Mouse (Mus musculus): ENCODE data around the gene Plcb3. TPM values are rescaled to one million over a fixed set of nuclear protein-coding genes. Genes with fewer than 3 reads are reported as not detected.
A peak's percentile ranks its signal among the peaks of the same experiment; 100 is the strongest.

Gene Plcb3
- total and polyA plus RNA-seq, 2 experiments from 2014 or later: 10.0 to 12.8 TPM

DNA sequence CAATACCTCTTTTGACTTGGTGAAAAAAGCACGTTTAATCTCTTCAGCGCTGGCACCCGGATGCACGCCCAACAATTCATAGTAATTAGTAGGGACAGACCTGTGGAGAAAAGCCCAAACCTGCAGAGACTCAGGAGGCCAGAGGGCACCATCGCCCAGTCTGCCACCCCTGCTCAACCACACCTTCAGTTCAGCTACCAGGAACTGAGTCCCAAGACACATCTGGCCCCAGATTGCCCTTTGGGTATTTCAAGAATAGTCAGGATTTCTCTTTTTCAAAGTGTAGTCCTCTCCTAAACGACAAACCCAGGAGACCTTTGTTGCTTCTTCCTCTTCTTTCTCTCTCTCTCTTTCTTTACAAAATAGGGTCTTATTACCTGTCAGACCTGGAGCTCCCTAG lies 14.4 kb upstream of the Plcb3 start:
- H3K4me3 ChIP-seq (ENCODE audit: low read depth, low read length): no peak overlapping the region
- H3K36me3 ChIP-seq (ENCODE audit: insufficient read depth): no peaks in the 10 kb centered on the region
- H3K4me1 ChIP-seq (ENCODE audit: insufficient read depth): peaks cover 19% of the 10 kb centered on the region
- DNase-seq (no peak), ATAC-seq (no peak)
- H3K9me3 ChIP-seq (ENCODE audit: low read length): no peaks in the 10 kb centered on the region
- H3K4me2 ChIP-seq (ENCODE audit: low read depth): no peak overlapping the region
- H3K27me3 ChIP-seq (ENCODE audit: insufficient read depth, low read length): no peaks in the 10 kb centered on the region
- H3K27ac ChIP-seq (ENCODE audit: low read depth, low read length): no peak overlapping the region
- WGBS: 88% methylated on average over 6 of the region's 6 CpGs
- no peak for TF ChIP-seq CTCF (IDR thresholded peaks at IDR 0.05; ENCODE audit: low read depth)
- no peak overlapping the region for H3K9ac ChIP-seq

DNA sequence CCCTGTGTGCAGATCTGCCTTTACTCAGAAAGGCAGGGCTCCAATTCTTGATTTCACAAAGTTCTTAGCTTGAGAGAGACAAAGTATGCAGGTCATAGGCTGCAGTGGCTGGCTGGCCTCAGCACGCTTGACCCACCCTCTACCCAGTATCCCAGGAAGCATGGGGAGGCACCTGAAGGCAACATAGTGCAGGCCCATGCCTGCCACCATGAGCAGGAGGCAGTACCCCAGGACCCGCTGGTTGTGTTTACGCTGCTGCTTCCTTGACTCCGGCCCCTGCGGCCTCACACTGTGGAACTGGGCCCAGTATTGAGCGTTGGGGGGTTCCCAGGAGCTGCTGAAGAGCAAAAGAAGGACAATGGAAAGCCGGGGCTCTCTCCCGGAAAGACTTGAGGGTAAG lies 13.0 kb upstream of the Plcb3 start:
- 80% methylated on average over 8 of the region's 8 CpGs for WGBS
- no peak for TF ChIP-seq CTCF (IDR thresholded peaks at IDR 0.05; ENCODE audit: low read depth)
- Histone ChIP-seq H3K27ac (ENCODE audit: low read depth, low read length) (no peak overlapping the region), H3K9ac (no peak overlapping the region), H3K4me1 (ENCODE audit: insufficient read depth) (peaks cover 12% of the 10 kb centered on the region; the same call in 1 of the 2 replicates), H3K4me2 (ENCODE audit: low read depth) (no peak overlapping the region), H3K27me3 (ENCODE audit: insufficient read depth, low read length) (no peaks in the 10 kb centered on the region), H3K4me3 (ENCODE audit: low read depth, low read length) (no peak overlapping the region), H3K9me3 (ENCODE audit: low read length) (no peaks in the 10 kb centered on the region), H3K36me3 (ENCODE audit: insufficient read depth) (peaks cover 7% of the 10 kb centered on the region)
- ATAC-seq (no peak), DNase-seq (no peak)

DNA sequence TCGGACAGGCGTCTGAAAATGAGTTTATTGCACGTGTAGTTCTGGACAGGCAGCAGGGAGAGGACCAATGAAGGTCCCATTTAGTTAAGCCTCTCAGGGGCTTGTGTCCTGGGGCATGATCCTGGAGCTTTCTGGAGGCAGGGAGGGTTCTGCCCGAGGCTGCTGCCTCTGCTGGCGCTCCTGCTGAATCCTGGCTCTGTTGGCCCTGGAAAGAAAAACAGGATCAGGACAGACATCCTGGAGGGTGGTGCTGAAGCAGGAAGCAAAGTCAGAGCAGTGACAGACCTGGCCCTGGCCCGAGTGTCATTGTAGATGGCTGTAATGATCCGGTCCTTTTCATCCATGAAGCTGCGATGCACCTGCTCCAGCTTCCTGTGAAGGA lies 11.6 kb upstream of the Plcb3 start:
- no peak for TF ChIP-seq CTCF (IDR thresholded peaks at IDR 0.05; ENCODE audit: low read depth)
- H3K27ac ChIP-seq (ENCODE audit: low read depth, low read length): peak overlapping the region; percentile 71
- ATAC-seq (no peak), DNase-seq (no peak)
- 5% methylated on average over 8 of the region's 8 CpGs for WGBS
- peaks cover 9% of the 10 kb centered on the region; the same call in 1 of the 2 replicates for H3K4me1 ChIP-seq (ENCODE audit: insufficient read depth)
- H3K4me2 ChIP-seq (ENCODE audit: low read depth): peak overlapping the region; percentile 81
- H3K9ac ChIP-seq: peak overlapping the region; percentile 74
- peaks cover 15% of the 10 kb centered on the region for H3K36me3 ChIP-seq (ENCODE audit: insufficient read depth)
- no peaks in the 10 kb centered on the region for H3K9me3 ChIP-seq (ENCODE audit: low read length)
- H3K27me3 ChIP-seq (ENCODE audit: insufficient read depth, low read length): no peaks in the 10 kb centered on the region
- peak overlapping the region; percentile 82 for H3K4me3 ChIP-seq (ENCODE audit: low read depth, low read length)

DNA sequence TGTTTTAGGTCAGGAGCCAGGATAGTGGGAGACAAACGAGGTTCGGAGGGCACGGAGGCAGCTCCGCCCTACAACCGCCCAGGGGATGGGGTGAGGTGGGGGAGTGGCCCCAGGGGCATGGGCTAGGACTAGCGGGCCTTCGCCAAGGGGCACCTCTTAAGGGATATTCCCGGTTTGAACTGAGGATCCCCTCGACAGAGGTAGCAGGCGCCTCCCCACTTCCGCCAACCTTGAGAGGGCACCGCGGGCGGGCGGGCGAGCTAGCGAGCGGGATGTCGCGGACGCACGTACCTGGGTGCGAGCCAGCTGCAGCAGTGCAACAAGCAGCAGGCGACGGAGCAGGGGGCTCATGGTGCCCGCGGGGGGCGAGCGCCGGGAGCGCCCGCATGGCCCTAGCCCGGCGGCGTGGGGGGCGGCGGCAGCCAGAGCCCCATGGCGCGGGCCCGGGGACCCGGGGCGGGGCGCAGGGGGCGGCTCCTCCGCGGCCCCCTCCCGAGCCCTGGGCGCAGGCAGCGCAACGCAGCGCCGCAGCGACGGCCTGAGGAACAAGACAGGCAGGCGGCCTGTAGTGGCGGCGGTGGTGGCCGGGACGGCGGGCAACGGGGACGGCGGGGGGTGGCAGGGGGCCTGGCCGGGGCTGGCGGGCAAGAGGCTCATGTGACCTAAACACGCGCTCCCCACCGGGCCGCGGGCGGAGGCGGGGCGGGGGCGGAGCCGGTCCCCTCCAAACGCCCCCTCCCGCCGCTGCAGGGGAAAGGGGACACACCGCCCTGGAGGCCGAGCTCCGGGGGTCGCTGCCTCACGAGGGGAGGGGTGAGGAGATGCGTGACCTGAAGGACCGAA lies 11.0 kb upstream of the Plcb3 start, which contains the start of gene Vegfb:
Gene Vegfb (minus strand): TSS at position 591 of the 843 bp plus-strand sequence.
- Histone ChIP-seq H3K9ac (peak within 1 kb of the TSS; percentile 74), H3K4me2 (ENCODE audit: low read depth) (peak within 1 kb of the TSS; percentile 81), H3K27ac (ENCODE audit: low read depth, low read length) (peak within 1 kb of the TSS; percentile 71), H3K4me1 (ENCODE audit: insufficient read depth) (0 out of 2 replicates have a peak, but pooled peaks cover 8% of the 10 kb centered on the region), H3K4me3 (ENCODE audit: low read depth, low read length) (peak within 1 kb of the TSS; percentile 82), H3K9me3 (ENCODE audit: low read length) (no peaks in the 10 kb centered on the region), H3K27me3 (ENCODE audit: insufficient read depth, low read length) (no peaks in the 10 kb centered on the region), H3K36me3 (ENCODE audit: insufficient read depth) (peaks cover 20% of the 10 kb centered on the region)
- peak; percentile 67 for DNase-seq
- ATAC-seq: peak; percentile 60
- 3% methylated on average over 61 of the region's 85 CpGs for WGBS
- no peak for TF ChIP-seq CTCF (IDR thresholded peaks at IDR 0.05; ENCODE audit: low read depth)

DNA sequence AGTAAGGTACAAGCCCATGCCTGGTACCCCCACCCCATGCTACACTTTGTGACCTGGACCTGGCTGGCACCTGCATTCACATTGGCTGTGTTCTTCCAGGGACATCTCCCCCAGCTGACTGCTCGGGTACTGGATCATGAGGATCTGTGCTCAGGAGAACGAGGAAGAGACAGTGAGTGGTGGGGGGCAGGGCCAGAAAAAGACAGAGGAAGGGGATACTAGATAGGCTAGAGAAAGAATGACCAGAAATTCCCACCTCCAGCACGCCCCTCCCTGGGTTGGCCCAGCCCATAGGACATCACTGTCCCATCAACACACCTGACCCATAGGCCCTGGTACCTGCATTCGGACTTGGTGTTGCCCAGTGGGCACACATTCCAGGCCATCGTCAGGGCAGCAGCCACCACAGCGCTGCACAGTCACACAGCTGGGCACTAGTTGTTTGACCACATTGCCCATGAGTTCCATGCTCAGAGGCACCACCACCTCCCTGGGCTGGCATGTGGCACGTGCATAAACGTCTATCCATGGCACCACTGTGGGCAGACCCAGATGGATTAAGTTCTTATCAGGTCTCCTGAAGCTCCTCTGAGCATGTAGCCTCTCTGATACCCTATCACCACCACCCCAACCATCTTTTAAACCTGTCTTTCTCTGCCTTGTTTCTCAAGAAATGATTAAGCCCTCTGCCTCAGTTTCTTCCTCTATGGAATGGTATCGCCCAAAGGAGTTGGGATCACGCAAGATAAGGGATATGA lies 9.9 kb upstream of the Plcb3 start:
- 0 out of 2 replicates have a peak overlapping the region, but pooled peaks have one; percentile 74 for H3K9ac ChIP-seq
- no peaks in the 10 kb centered on the region for H3K27me3 ChIP-seq (ENCODE audit: insufficient read depth, low read length)
- H3K27ac ChIP-seq (ENCODE audit: low read depth, low read length): no peak overlapping the region
- H3K4me3 ChIP-seq (ENCODE audit: low read depth, low read length): peak overlapping the region; percentile 82; the same call in 1 of the 2 replicates
- H3K4me2 ChIP-seq (ENCODE audit: low read depth): peak overlapping the region; percentile 81
- no peak for DNase-seq
- 80% methylated on average over 10 of the region's 10 CpGs for WGBS
- no peak for ATAC-seq
- 0 out of 2 replicates have a peak, but pooled peaks cover 8% of the 10 kb centered on the region for H3K4me1 ChIP-seq (ENCODE audit: insufficient read depth)
- H3K36me3 ChIP-seq (ENCODE audit: insufficient read depth): peaks cover 22% of the 10 kb centered on the region
- no peak for TF ChIP-seq CTCF (IDR thresholded peaks at IDR 0.05; ENCODE audit: low read depth)
- H3K9me3 ChIP-seq (ENCODE audit: low read length): no peaks in the 10 kb centered on the region

DNA sequence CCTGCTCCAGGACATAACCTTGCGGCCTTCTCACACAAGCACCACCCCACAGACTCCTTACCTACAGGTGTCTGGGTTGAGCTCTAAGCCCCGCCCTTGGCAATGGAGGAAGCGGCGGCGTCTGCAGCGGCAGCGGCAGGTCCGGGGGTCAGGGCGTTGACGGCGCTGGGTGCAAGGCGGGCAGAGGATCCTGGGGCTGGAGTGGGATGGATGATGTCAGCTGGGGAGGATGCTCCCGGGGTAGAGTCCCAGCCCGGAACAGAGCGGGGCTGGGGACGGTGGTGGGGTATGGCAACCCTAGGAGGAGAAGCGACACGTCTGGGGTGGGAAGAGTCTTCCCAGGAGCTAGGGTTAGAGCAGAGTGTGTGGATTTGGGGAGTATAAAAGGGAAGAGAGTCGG lies 9.0 kb upstream of the Plcb3 start:
- no peaks in the 10 kb centered on the region for H3K27me3 ChIP-seq (ENCODE audit: insufficient read depth, low read length)
- no peak for ATAC-seq
- peaks cover 22% of the 10 kb centered on the region for H3K36me3 ChIP-seq (ENCODE audit: insufficient read depth)
- H3K4me1 ChIP-seq (ENCODE audit: insufficient read depth): peaks cover 8% of the 10 kb centered on the region; the same call in 1 of the 2 replicates
- H3K4me2 ChIP-seq (ENCODE audit: low read depth): no peak overlapping the region
- no peak overlapping the region for H3K4me3 ChIP-seq (ENCODE audit: low read depth, low read length)
- WGBS: 90% methylated on average over 19 of the region's 19 CpGs
- H3K9me3 ChIP-seq (ENCODE audit: low read length): no peaks in the 10 kb centered on the region
- TF ChIP-seq CTCF (IDR thresholded peaks at IDR 0.05; ENCODE audit: low read depth): no peak
- H3K27ac ChIP-seq (ENCODE audit: low read depth, low read length): no peak overlapping the region
- H3K9ac ChIP-seq: no peak overlapping the region
- no peak for DNase-seq

All from forebrain, postnatal 0 days (tissue).